Comparison of ENCODE assay signal across 12 mouse cellular contexts in genomic region chr15:85464190-85464589, GRCm38 (mm10). TPM values are rescaled to one million over a fixed set of nuclear protein-coding genes. Genes with fewer than 3 reads are reported as not detected.
DNase-seq lines count a peak whose midpoint lies in the region; ATAC-seq and TF ChIP-seq lines count a peak whose summit lies in the region.
"Had no signal": no experiment of that assay in that cellular context is flagged by ENCODE, and none has a peak within 500 bp of the region (broad histone marks: within the 10 kb centered on the region; RNA-seq: fewer than 3 reads in every experiment).

No protein-coding gene starts in this region.

- TF ChIP-seq EP300 in lung, postnatal 0 days (IDR thresholded peaks at IDR 0.05) = no peak
- no peak for TF ChIP-seq EP300 in stomach, postnatal 0 days (optimal IDR thresholded peaks at IDR 0.05)

- peak overlapping the region; percentile 82 for H3K27ac ChIP-seq in forebrain, embryonic 11.5 days (ENCODE audit: low read depth, low read length)
- peak overlapping the region; percentile 75 for H3K27ac ChIP-seq in hindbrain, embryonic 15.5 days (replicated peaks)
- peak overlapping the region; percentile 3; the same call in 1 of the 2 replicates for H3K27ac ChIP-seq in neural tube, embryonic 12.5 days
- no peak overlapping the region for H3K27ac ChIP-seq in lung, postnatal 0 days (ENCODE audit: low read length)
- H3K27ac ChIP-seq in stomach, postnatal 0 days (replicated peaks) = no peak overlapping the region
- H3K27ac ChIP-seq: heart, embryonic 13.5 days; liver, embryonic 15.5 days had no signal

- no peak overlapping the region for H3K9ac ChIP-seq in forebrain, embryonic 11.5 days (ENCODE audit: low read length)
- no peak overlapping the region for H3K9ac ChIP-seq in hindbrain, embryonic 15.5 days
- H3K9ac ChIP-seq in neural tube, embryonic 12.5 days = no peak overlapping the region
- no peak overlapping the region for H3K9ac ChIP-seq in lung, postnatal 0 days (replicated peaks; ENCODE audit: low read depth)
- H3K9ac ChIP-seq in stomach, postnatal 0 days (ENCODE audit: low read length) = no peak overlapping the region
- H3K9ac ChIP-seq: heart, embryonic 13.5 days; liver, embryonic 15.5 days had no signal

- H3K36me3 ChIP-seq in forebrain, embryonic 11.5 days (ENCODE audit: control insufficient read depth, insufficient read depth, low read length) = peaks cover 3% of the 10 kb centered on the region; the same call in 1 of the 2 replicates
- H3K36me3 ChIP-seq in hindbrain, embryonic 15.5 days = peaks cover 23% of the 10 kb centered on the region; the same call in 1 of the 2 replicates
- peaks cover 29% of the 10 kb centered on the region; the same call in 1 of the 2 replicates for H3K36me3 ChIP-seq in neural tube, embryonic 12.5 days
- peaks cover 34% of the 10 kb centered on the region; the same call in 1 of the 2 replicates for H3K36me3 ChIP-seq in lung, postnatal 0 days (ENCODE audit: insufficient read depth, low read length)
- H3K36me3 ChIP-seq in stomach, postnatal 0 days (ENCODE audit: control insufficient read depth, insufficient read depth, low read length) = peaks cover 20% of the 10 kb centered on the region

- H3K27me3 ChIP-seq in forebrain, embryonic 11.5 days (ENCODE audit: control insufficient read depth, insufficient read depth, low read length) = peaks cover 17% of the 10 kb centered on the region
- H3K27me3 ChIP-seq in hindbrain, embryonic 15.5 days = no peaks in the 10 kb centered on the region
- no peaks in the 10 kb centered on the region for H3K27me3 ChIP-seq in neural tube, embryonic 12.5 days (replicated peaks)
- no peaks in the 10 kb centered on the region for H3K27me3 ChIP-seq in lung, postnatal 0 days (replicated peaks; ENCODE audit: insufficient read depth, low read length)
- H3K27me3 ChIP-seq in stomach, postnatal 0 days (ENCODE audit: control insufficient read depth, insufficient read depth, low read length) = no peaks in the 10 kb centered on the region
- H3K27me3 ChIP-seq: liver, embryonic 15.5 days had no signal

- H3K9me3 ChIP-seq in forebrain, embryonic 11.5 days (ENCODE audit: control insufficient read depth, low read length) = no peaks in the 10 kb centered on the region
- H3K9me3 ChIP-seq in hindbrain, embryonic 15.5 days = no peaks in the 10 kb centered on the region
- H3K9me3 ChIP-seq in neural tube, embryonic 12.5 days = no peaks in the 10 kb centered on the region
- H3K9me3 ChIP-seq in lung, postnatal 0 days (ENCODE audit: low read length) = no peaks in the 10 kb centered on the region
- no peaks in the 10 kb centered on the region for H3K9me3 ChIP-seq in stomach, postnatal 0 days (ENCODE audit: control insufficient read depth, low read length)
- H3K9me3 ChIP-seq: heart, embryonic 13.5 days; liver, embryonic 15.5 days had no signal

- peak; percentile 72 for DNase-seq in embryo, embryonic 10 days (ENCODE audit: low spot score)
- DNase-seq in forebrain, embryonic 11.5 days (ENCODE audit: low spot score) = peak; percentile 87
- no peak for DNase-seq in spleen, postnatal 10 days (ENCODE audit: low spot score in 2 of 2)
- no peak for DNase-seq in lung, postnatal 36 days
- no peak for DNase-seq in lung, postnatal 0 days (ENCODE audit: low spot score)
- DNase-seq in stomach, postnatal 0 days (ENCODE audit: low spot score) = no peak
- DNase-seq: cerebellum, adult 9-10 months; kidney, postnatal 10 days had no signal

- no peak for TF ChIP-seq CTCF in lung, postnatal 0 days (IDR thresholded peaks at IDR 0.05)
- no peak for TF ChIP-seq CTCF in stomach, postnatal 0 days (IDR thresholded peaks at IDR 0.05; ENCODE audit: low read depth)

- peaks cover 56% of the 10 kb centered on the region for H3K4me1 ChIP-seq in forebrain, embryonic 11.5 days (replicated peaks; ENCODE audit: control insufficient read depth, insufficient read depth, low read length)
- peaks cover 65% of the 10 kb centered on the region for H3K4me1 ChIP-seq in hindbrain, embryonic 15.5 days (replicated peaks)
- peaks cover 71% of the 10 kb centered on the region for H3K4me1 ChIP-seq in neural tube, embryonic 12.5 days
- H3K4me1 ChIP-seq in lung, postnatal 0 days (ENCODE audit: insufficient read depth, low read depth, low read length) = no peaks in the 10 kb centered on the region
- no peaks in the 10 kb centered on the region for H3K4me1 ChIP-seq in stomach, postnatal 0 days (replicated peaks; ENCODE audit: control insufficient read depth, insufficient read depth)
- H3K4me1 ChIP-seq: liver, embryonic 15.5 days had no signal

- H3K4me2 ChIP-seq in forebrain, embryonic 11.5 days (ENCODE audit: low read depth, low read length, severe bottlenecking) = no peak overlapping the region; the same call in 1 of the 2 replicates
- H3K4me2 ChIP-seq in hindbrain, embryonic 15.5 days = no peak overlapping the region
- no peak overlapping the region; the same call in 1 of the 2 replicates for H3K4me2 ChIP-seq in neural tube, embryonic 12.5 days (replicated peaks)
- no peak overlapping the region for H3K4me2 ChIP-seq in lung, postnatal 0 days (replicated peaks; ENCODE audit: low read depth, low read length)
- H3K4me2 ChIP-seq in stomach, postnatal 0 days (replicated peaks; ENCODE audit: low read depth) = no peak overlapping the region
- H3K4me2 ChIP-seq: heart, embryonic 13.5 days; liver, embryonic 15.5 days had no signal

- ATAC-seq in forebrain, embryonic 11.5 days (replicated peaks; ENCODE audit: low FRiP score) = peak; percentile 69
- ATAC-seq in hindbrain, embryonic 15.5 days (ENCODE audit: low FRiP score, low read depth) = peak; percentile 29; the same call in 1 of the 2 replicates
- ATAC-seq in neural tube, embryonic 12.5 days (ENCODE audit: low FRiP score, low read depth) = peak; percentile 42
- ATAC-seq in lung, postnatal 0 days = no peak
- ATAC-seq in stomach, postnatal 0 days (ENCODE audit: low FRiP score, low TSS enrichment) = no peak

- no peak overlapping the region for H3K4me3 ChIP-seq in forebrain, embryonic 11.5 days (ENCODE audit: low read depth, low read length)
- no peak overlapping the region for H3K4me3 ChIP-seq in hindbrain, embryonic 15.5 days
- H3K4me3 ChIP-seq in neural tube, embryonic 12.5 days = no peak overlapping the region
- no peak overlapping the region for H3K4me3 ChIP-seq in lung, postnatal 0 days (ENCODE audit: low read depth, low read length)
- H3K4me3 ChIP-seq in stomach, postnatal 0 days (ENCODE audit: low read depth, low read length) = no peak overlapping the region
- H3K4me3 ChIP-seq: heart, embryonic 13.5 days; liver, embryonic 15.5 days had no signal

- 3% methylated on average over 5 of the region's 5 CpGs for WGBS in forebrain, embryonic 11.5 days
- 2% methylated on average over 5 of the region's 5 CpGs for WGBS in hindbrain, embryonic 15.5 days
- WGBS in neural tube, embryonic 12.5 days = 4% methylated on average over 5 of the region's 5 CpGs
- WGBS in lung, postnatal 0 days = 36% methylated on average over 5 of the region's 5 CpGs
- WGBS in stomach, postnatal 0 days = 42% methylated on average over 5 of the region's 5 CpGs

RNA-seq across cellular contexts. Expression of gene 7530416G11Rik, which starts 38.8 kb away (rescaled TPM):
- not detected in 2 replicates for polyA plus RNA-seq in forebrain, embryonic 11.5 days (2014; fragmentation: Nextera tagmentation; extraction: Ambion mirVana)
- not detected in 2 replicates for polyA plus RNA-seq in hindbrain, embryonic 15.5 days (2015; fragmentation: Nextera tagmentation; extraction: Ambion mirVana)
- not detected in 2 replicates for polyA plus RNA-seq in neural tube, embryonic 12.5 days (2016; fragmentation: Nextera tagmentation; extraction: Ambion mirVana)
- polyA plus RNA-seq in lung, postnatal 0 days (2015; fragmentation: Nextera tagmentation; extraction: Ambion mirVana) = not detected in 2 replicates
- not detected in 2 replicates for polyA plus RNA-seq in stomach, postnatal 0 days (2015; fragmentation: Nextera tagmentation; extraction: Ambion mirVana)
- polyA plus RNA-seq: heart, embryonic 13.5 days; liver, embryonic 15.5 days had no signal

Comparison
In these comparisons a context has a peak if more than half of its experiments do, and no peak if none do; other contexts are left out.
1. DNase-seq: peak in embryo, embryonic 10 days (single experiment) and forebrain, embryonic 11.5 days (single experiment); none in spleen, postnatal 10 days (0 of 2), lung, postnatal 36 days (single experiment), lung, postnatal 0 days (single experiment) and stomach, postnatal 0 days (single experiment).
2. ATAC-seq: peak in forebrain, embryonic 11.5 days (single experiment), hindbrain, embryonic 15.5 days (single experiment) and neural tube, embryonic 12.5 days (single experiment); none in lung, postnatal 0 days (single experiment) and stomach, postnatal 0 days (single experiment).
3. H3K27ac ChIP-seq: peak in forebrain, embryonic 11.5 days (single experiment), hindbrain, embryonic 15.5 days (single experiment) and neural tube, embryonic 12.5 days (single experiment); none in lung, postnatal 0 days (single experiment) and stomach, postnatal 0 days (single experiment).